Mouse (Mus musculus): ENCODE results near the gene Cacul1. TPM values are rescaled to one million over a fixed set of nuclear protein-coding genes. Genes with fewer than 3 reads are reported as not detected.

The Cacul1 gene
- polyA plus RNA-seq, 1 experiment from 2014 or later = 34.6 TPM

DNA sequence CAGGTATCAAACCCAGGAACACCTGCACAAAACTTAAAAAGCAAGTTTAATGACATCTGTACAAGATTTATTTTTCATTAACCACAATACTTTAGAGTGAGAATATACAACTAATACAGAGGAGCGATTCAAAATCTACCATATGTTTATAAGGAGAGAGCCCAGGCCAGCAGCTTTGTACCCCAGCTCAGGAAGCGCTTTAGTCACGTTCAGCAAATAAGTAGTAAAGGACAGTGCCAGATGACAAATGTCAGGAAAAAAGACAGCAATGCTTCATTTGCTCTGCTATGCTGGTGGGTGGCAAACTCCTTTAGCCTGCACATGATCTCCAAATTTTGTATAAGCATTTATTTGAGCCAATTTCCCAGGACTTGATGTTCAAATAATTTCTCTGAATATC is 56.1 kb downstream of the Cacul1 start:
- WGBS = 91% methylated on average over 3 of the region's 3 CpGs

DNA sequence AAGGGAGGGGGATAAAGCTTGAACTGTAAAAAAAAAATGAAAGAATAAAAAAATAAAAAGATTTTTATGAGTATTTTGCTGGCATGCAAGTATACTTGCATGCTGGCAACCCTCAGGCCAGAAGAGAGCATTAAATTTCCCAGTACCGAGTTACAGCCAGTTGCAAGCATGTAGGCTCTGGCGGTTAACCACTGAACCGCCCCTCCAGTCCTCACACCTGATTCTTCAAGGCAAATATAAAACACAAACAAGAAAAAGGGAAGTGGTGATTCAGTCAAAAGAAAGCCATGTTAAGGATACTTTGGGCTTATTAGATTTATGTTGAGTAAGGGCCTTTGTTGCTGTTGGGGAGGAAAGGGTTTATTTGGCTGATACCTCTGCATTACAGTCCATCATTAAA is 60.7 kb downstream of the Cacul1 start:
- Histone ChIP-seq H3K4me2 (no peak overlapping the region), H3K4me3 (ENCODE audit: low read depth, low read length) (no peak overlapping the region), H3K9ac (ENCODE audit: low read length) (no peak overlapping the region), H3K9me3 (ENCODE audit: control insufficient read depth, low read length) (no peaks in the 10 kb centered on the region; the same call in 1 of the 2 replicates), H3K27me3 (ENCODE audit: control insufficient read depth, insufficient read depth, low read length) (no peaks in the 10 kb centered on the region), H3K4me1 (ENCODE audit: control insufficient read depth, insufficient read depth, low read length) (no peaks in the 10 kb centered on the region), H3K27ac (ENCODE audit: low read depth, low read length) (no peak overlapping the region), H3K36me3 (ENCODE audit: control insufficient read depth, insufficient read depth, low read length) (no peaks in the 10 kb centered on the region)
- DNase-seq (ENCODE audit: low spot score, missing footprints) (no peak), ATAC-seq (ENCODE audit: low FRiP score) (no peak)
- 88% methylated on average over 3 of the region's 3 CpGs for WGBS

More for the DNA sequence above, 56.1 kb downstream of the Cacul1 start:
- Histone ChIP-seq H3K9ac (ENCODE audit: low read length) (no peak overlapping the region), H3K36me3 (ENCODE audit: control insufficient read depth, insufficient read depth, low read length) (0 out of 2 replicates have a peak, but pooled peaks cover 2% of the 10 kb centered on the region), H3K4me1 (ENCODE audit: control insufficient read depth, insufficient read depth, low read length) (no peaks in the 10 kb centered on the region), H3K9me3 (ENCODE audit: control insufficient read depth, low read length) (no peaks in the 10 kb centered on the region; the same call in 1 of the 2 replicates), H3K4me3 (ENCODE audit: low read depth, low read length) (no peak overlapping the region), H3K27me3 (ENCODE audit: control insufficient read depth, insufficient read depth, low read length) (no peaks in the 10 kb centered on the region), H3K4me2 (no peak overlapping the region), H3K27ac (ENCODE audit: low read depth, low read length) (no peak overlapping the region)
- no peak for DNase-seq (ENCODE audit: low spot score, missing footprints)
- ATAC-seq (ENCODE audit: low FRiP score) = no peak

DNA sequence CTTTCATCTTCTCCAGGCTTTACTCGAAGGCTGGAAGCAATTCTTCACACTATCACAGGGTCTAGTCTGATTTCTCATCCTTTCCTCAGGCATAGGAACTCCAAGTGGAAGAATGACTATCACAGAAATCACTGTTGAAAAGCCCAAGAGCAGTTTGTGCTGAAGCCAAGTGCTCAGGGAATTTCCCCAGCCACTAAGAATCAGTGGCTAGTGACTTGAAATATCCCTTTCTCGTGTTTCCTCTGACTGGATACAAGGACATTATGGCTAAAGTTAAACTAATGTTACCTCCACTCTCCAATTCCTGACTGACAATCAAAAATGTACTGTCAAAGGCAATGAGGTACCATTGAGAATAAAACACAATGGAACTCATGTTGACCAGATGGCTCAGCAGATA is 65.8 kb downstream of the Cacul1 start:
- DNase-seq (ENCODE audit: low spot score, missing footprints) (no peak), ATAC-seq (ENCODE audit: low FRiP score) (no peak)
- no peaks in the 10 kb centered on the region for H3K4me1 ChIP-seq (ENCODE audit: control insufficient read depth, insufficient read depth, low read length)
- H3K27ac ChIP-seq (ENCODE audit: low read depth, low read length) = no peak overlapping the region
- WGBS = 69% methylated on average over 2 of the region's 2 CpGs
- no peak overlapping the region for H3K4me3 ChIP-seq (ENCODE audit: low read depth, low read length)
- H3K9ac ChIP-seq (ENCODE audit: low read length) = no peak overlapping the region
- no peaks in the 10 kb centered on the region for H3K36me3 ChIP-seq (ENCODE audit: control insufficient read depth, insufficient read depth, low read length)
- H3K4me2 ChIP-seq = no peak overlapping the region
- H3K27me3 ChIP-seq (ENCODE audit: control insufficient read depth, insufficient read depth, low read length) = no peaks in the 10 kb centered on the region
- no peaks in the 10 kb centered on the region for H3K9me3 ChIP-seq (ENCODE audit: control insufficient read depth, low read length)

DNA sequence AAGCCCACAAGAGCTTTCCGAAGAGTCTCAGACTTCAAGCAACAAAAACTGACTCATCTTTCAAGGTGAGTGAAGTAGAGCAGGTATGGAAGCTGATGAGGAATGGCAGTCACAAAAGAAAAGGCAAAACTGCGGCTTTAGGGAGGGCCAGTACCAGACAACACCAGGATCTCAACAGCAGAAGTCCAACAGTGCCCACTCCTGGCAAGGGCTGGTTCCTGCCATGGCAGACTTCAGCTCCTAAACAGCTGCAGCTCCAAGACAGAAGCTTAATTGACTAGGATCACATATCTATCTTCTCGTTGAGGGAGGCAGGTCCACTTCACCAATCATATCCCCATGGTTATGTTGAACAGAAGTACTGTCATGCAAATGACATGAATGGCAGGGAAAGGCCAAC is 67.4 kb downstream of the Cacul1 start:
- H3K9ac ChIP-seq (ENCODE audit: low read length) = no peak overlapping the region
- H3K4me2 ChIP-seq = no peak overlapping the region
- no peaks in the 10 kb centered on the region for H3K36me3 ChIP-seq (ENCODE audit: control insufficient read depth, insufficient read depth, low read length)
- no peaks in the 10 kb centered on the region for H3K4me1 ChIP-seq (ENCODE audit: control insufficient read depth, insufficient read depth, low read length)
- 58% methylated on average over 3 of the region's 3 CpGs for WGBS
- H3K4me3 ChIP-seq (ENCODE audit: low read depth, low read length) = no peak overlapping the region
- no peak for ATAC-seq (ENCODE audit: low FRiP score)
- DNase-seq (ENCODE audit: low spot score, missing footprints) = no peak
- no peaks in the 10 kb centered on the region for H3K27me3 ChIP-seq (ENCODE audit: control insufficient read depth, insufficient read depth, low read length)
- no peaks in the 10 kb centered on the region for H3K9me3 ChIP-seq (ENCODE audit: control insufficient read depth, low read length)
- no peak overlapping the region for H3K27ac ChIP-seq (ENCODE audit: low read depth, low read length)

DNA sequence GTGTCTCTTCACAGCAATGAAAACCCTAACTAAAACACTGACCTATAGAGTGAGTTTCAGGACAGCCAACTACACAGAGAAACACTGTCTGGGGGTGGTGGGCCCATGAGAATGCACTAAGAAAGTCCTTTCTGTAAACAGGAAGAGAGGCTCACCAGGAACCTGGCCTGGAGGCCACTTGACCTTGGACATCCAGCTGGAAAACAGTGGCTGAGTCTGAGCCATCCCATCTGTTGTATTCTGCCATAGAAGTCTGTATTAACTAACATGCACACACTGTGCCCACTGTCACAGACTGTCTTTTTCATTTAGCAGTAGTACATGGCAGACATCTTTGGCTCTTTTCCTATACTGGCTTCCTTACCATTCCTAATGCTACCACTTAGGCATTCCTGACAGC is 80.6 kb downstream of the Cacul1 start:
- no peak for DNase-seq (ENCODE audit: low spot score, missing footprints)
- no peaks in the 10 kb centered on the region for H3K9me3 ChIP-seq (ENCODE audit: control insufficient read depth, low read length)

DNA sequence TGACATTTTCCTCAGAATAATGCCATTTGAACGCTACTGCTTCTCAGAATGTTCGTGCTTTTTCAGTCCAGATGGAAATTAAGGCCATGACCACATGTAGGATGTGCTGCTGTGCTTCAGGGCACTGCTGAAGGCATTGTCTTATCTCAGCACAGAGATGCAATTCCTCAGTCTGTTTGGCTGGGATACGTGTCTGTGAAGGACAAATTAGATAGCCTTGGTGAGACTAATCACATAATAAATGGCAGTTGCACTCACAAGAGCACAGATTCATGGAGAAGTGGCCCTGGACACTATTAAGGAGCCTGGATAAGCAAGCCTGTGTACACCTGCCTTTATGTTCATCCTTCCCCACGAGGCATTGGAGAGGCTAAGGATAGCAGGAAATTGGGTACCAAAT is 83.7 kb downstream of the Cacul1 start:
- Histone ChIP-seq H3K4me1 (ENCODE audit: control insufficient read depth, insufficient read depth, low read length) (no peaks in the 10 kb centered on the region), H3K4me2 (no peak overlapping the region), H3K27me3 (ENCODE audit: control insufficient read depth, insufficient read depth, low read length) (no peaks in the 10 kb centered on the region), H3K4me3 (ENCODE audit: low read depth, low read length) (no peak overlapping the region), H3K9ac (ENCODE audit: low read length) (no peak overlapping the region), H3K27ac (ENCODE audit: low read depth, low read length) (no peak overlapping the region), H3K36me3 (ENCODE audit: control insufficient read depth, insufficient read depth, low read length) (no peaks in the 10 kb centered on the region), H3K9me3 (ENCODE audit: control insufficient read depth, low read length) (no peaks in the 10 kb centered on the region)
- WGBS = 79% methylated on average over 4 of the region's 4 CpGs
- ATAC-seq (ENCODE audit: low FRiP score) (no peak), DNase-seq (ENCODE audit: low spot score, missing footprints) (no peak)

More for the DNA sequence above, 80.6 kb downstream of the Cacul1 start:
- Histone ChIP-seq H3K27me3 (ENCODE audit: control insufficient read depth, insufficient read depth, low read length) (no peaks in the 10 kb centered on the region), H3K4me3 (ENCODE audit: low read depth, low read length) (no peak overlapping the region), H3K4me2 (no peak overlapping the region), H3K36me3 (ENCODE audit: control insufficient read depth, insufficient read depth, low read length) (no peaks in the 10 kb centered on the region), H3K9ac (ENCODE audit: low read length) (no peak overlapping the region), H3K27ac (ENCODE audit: low read depth, low read length) (no peak overlapping the region), H3K4me1 (ENCODE audit: control insufficient read depth, insufficient read depth, low read length) (no peaks in the 10 kb centered on the region)
- ATAC-seq (ENCODE audit: low FRiP score) = no peak

DNA sequence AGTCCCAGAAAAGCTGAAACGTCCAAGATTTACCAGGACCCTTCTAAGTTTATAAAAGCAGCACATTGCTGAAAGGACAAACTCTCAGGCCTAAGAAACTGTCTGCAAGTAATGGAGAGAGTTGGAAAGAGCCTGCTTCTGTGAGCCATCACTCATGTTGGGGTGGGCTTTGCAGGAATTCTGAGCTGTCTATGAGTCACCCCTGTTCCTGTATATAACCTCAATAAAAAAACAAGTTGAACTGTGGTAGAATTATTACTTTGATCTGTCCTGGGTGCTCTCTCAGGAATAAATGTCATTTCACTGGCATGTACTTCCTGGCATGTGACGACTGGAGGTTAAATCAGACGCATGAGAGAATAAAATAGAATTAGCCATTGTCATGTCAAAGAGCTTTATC is 85.1 kb downstream of the Cacul1 start:
- H3K27me3 ChIP-seq (ENCODE audit: control insufficient read depth, insufficient read depth, low read length) = no peaks in the 10 kb centered on the region
- H3K4me3 ChIP-seq (ENCODE audit: low read depth, low read length) = no peak overlapping the region
- no peak for DNase-seq (ENCODE audit: low spot score, missing footprints)
- ATAC-seq (ENCODE audit: low FRiP score) = no peak
- H3K9me3 ChIP-seq (ENCODE audit: control insufficient read depth, low read length) = no peaks in the 10 kb centered on the region
- H3K4me2 ChIP-seq = no peak overlapping the region
- 67% methylated on average over 3 of the region's 3 CpGs for WGBS
- no peaks in the 10 kb centered on the region for H3K4me1 ChIP-seq (ENCODE audit: control insufficient read depth, insufficient read depth, low read length)
- H3K9ac ChIP-seq (ENCODE audit: low read length) = no peak overlapping the region
- no peak overlapping the region for H3K27ac ChIP-seq (ENCODE audit: low read depth, low read length)
- H3K36me3 ChIP-seq (ENCODE audit: control insufficient read depth, insufficient read depth, low read length) = no peaks in the 10 kb centered on the region

DNA sequence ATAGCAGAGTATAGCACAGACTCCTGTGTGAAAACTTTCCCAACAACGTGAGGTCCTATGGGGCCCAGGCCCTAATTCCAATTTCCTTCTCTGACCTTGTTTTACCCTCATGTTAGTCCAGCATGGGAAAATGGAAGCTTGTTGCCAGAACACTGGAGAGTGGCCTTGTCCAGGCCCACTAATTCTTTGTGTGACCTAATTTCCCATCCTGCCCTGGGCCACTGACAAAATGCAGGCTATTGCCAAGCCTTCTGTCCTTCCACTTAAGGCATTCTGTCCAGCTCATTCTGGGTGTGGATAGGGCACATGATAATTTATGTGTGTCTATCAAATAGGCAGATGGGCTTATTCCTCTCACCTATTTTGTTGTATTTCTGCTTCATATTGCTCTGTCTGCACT is 91.3 kb downstream of the Cacul1 start:
- WGBS = 89% methylated on average over 1 of the region's 1 CpGs
- Histone ChIP-seq H3K9ac (ENCODE audit: low read length) (no peak overlapping the region), H3K27me3 (ENCODE audit: control insufficient read depth, insufficient read depth, low read length) (no peaks in the 10 kb centered on the region), H3K9me3 (ENCODE audit: control insufficient read depth, low read length) (no peaks in the 10 kb centered on the region), H3K36me3 (ENCODE audit: control insufficient read depth, insufficient read depth, low read length) (no peaks in the 10 kb centered on the region), H3K4me3 (ENCODE audit: low read depth, low read length) (no peak overlapping the region), H3K4me1 (ENCODE audit: control insufficient read depth, insufficient read depth, low read length) (no peaks in the 10 kb centered on the region), H3K4me2 (no peak overlapping the region), H3K27ac (ENCODE audit: low read depth, low read length) (no peak overlapping the region)
- DNase-seq (ENCODE audit: low spot score, missing footprints) (no peak), ATAC-seq (ENCODE audit: low FRiP score) (no peak)

DNA sequence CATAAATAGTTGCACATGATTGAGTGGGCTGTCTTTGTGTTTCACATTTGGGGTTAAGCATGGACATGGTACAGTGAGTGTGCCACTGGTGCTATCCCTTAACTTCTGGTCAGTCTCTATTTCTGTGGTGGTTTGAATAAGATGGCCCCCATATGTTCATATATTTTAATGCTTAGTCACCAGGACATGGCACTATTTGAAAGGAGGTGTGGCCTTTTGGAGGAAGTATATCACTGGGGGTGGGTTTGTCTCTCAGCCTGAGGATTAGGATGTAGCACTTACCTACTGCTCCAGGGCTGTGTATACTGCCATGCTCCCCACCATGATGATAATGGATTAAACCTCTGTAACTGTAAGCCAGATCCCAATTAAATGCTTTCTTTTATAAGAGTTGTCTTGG is 95.6 kb downstream of the Cacul1 start:
- Histone ChIP-seq H3K36me3 (ENCODE audit: control insufficient read depth, insufficient read depth, low read length) (no peaks in the 10 kb centered on the region), H3K4me2 (no peak overlapping the region), H3K9me3 (ENCODE audit: control insufficient read depth, low read length) (no peaks in the 10 kb centered on the region), H3K27ac (ENCODE audit: low read depth, low read length) (no peak overlapping the region), H3K27me3 (ENCODE audit: control insufficient read depth, insufficient read depth, low read length) (no peaks in the 10 kb centered on the region), H3K4me3 (ENCODE audit: low read depth, low read length) (no peak overlapping the region), H3K9ac (ENCODE audit: low read length) (no peak overlapping the region), H3K4me1 (ENCODE audit: control insufficient read depth, insufficient read depth, low read length) (no peaks in the 10 kb centered on the region)
- ATAC-seq (ENCODE audit: low FRiP score) = no peak
- DNase-seq (ENCODE audit: low spot score, missing footprints) = no peak

DNA sequence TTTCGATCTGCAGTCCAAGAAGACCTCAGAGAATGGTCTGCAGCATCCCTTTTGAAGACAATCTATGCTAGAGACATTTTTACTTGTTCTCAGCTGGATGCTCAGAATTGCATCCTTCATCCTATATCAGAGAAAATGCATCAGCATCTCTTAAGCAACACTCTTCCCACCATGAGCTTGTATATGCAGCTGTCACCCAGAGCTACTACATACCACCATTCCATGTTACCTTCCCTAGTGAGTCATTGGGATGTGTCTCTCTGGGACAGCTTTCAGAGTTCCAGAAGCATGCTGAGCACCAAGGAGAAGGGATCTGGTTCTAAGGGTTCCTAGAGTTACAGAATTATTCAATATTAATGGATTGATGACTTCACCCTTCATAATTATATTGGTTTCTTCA is 102.0 kb downstream of the Cacul1 start:
- DNase-seq (ENCODE audit: low spot score, missing footprints) (no peak), ATAC-seq (ENCODE audit: low FRiP score) (no peak)
- Histone ChIP-seq H3K4me3 (ENCODE audit: low read depth, low read length) (no peak overlapping the region), H3K27me3 (ENCODE audit: control insufficient read depth, insufficient read depth, low read length) (no peaks in the 10 kb centered on the region), H3K4me2 (no peak overlapping the region), H3K9ac (ENCODE audit: low read length) (no peak overlapping the region), H3K27ac (ENCODE audit: low read depth, low read length) (no peak overlapping the region), H3K36me3 (ENCODE audit: control insufficient read depth, insufficient read depth, low read length) (no peaks in the 10 kb centered on the region), H3K9me3 (ENCODE audit: control insufficient read depth, low read length) (no peaks in the 10 kb centered on the region), H3K4me1 (ENCODE audit: control insufficient read depth, insufficient read depth, low read length) (no peaks in the 10 kb centered on the region)
- 52% methylated on average over 1 of the region's 1 CpGs for WGBS

All from midbrain, embryonic 11.5 days (tissue).